Mouse (Mus musculus): ENCODE data around the gene Olfr95. TPM values are rescaled to one million over a fixed set of nuclear protein-coding genes. Genes with fewer than 3 reads are reported as not detected.

Gene Olfr95
- total RNA-seq, 2 experiments from 2014 or later, result not detected

Other genes starting within 250 kb of the Olfr95 start
- not detected for gene 2410137M14Rik, start 231.9 kb downstream of the Olfr95 start, total RNA-seq (2021)
- gene H2-M5, start 223.6 kb downstream of the Olfr95 start, total RNA-seq (2021), result 1 to 10 TPM in 1 of 2 experiments, under 1 TPM in 1; 1.00 to 1.1 TPM
- gene Zfp57, start 212.0 kb downstream of the Olfr95 start, total RNA-seq (2021), result 10 to 100 TPM; 15.9 to 18.1 TPM
- gene Mog, start 189.7 kb downstream of the Olfr95 start, total RNA-seq (2021), result 10 to 100 TPM; 67.6 to 72.6 TPM
- 100 to 1,000 TPM; 688 to 703 TPM for gene Gabbr1, start 167.2 kb downstream of the Olfr95 start, total RNA-seq (2021)
- gene Olfr90, start 124.6 kb downstream of the Olfr95 start, total RNA-seq (2021), result not detected
- gene Olfr91, start 114.8 kb downstream of the Olfr95 start, total RNA-seq (2021), result not detected
- not detected for gene Olfr92, start 93.0 kb downstream of the Olfr95 start, total RNA-seq (2021)
- not detected for gene Olfr93, start 51.6 kb downstream of the Olfr95 start, total RNA-seq (2021)
- not detected for gene Ubd, start 19.2 kb downstream of the Olfr95 start, total RNA-seq (2021)
- not detected for gene Olfr94, start 12.1 kb downstream of the Olfr95 start, total RNA-seq (2021)
- gene Olfr96, start 7.0 kb upstream of the Olfr95 start, total RNA-seq (2021), result not detected
- gene Olfr97, start 24.2 kb upstream of the Olfr95 start, total RNA-seq (2021), result not detected
- gene Olfr98, start 50.6 kb upstream of the Olfr95 start, total RNA-seq (2021), result not detected
- 1 to 10 TPM; 1.5 to 2.0 TPM for gene H2-M3, start 57.1 kb upstream of the Olfr95 start, total RNA-seq (2021)
- not detected for gene Olfr99, start 70.3 kb upstream of the Olfr95 start, total RNA-seq (2021)
- not detected for gene Olfr101, start 91.2 kb upstream of the Olfr95 start, total RNA-seq (2021)
- not detected for gene Olfr102, start 103.9 kb upstream of the Olfr95 start, total RNA-seq (2021)
- not detected for gene Olfr103, start 126.6 kb upstream of the Olfr95 start, total RNA-seq (2021)
- not detected for gene Olfr104-ps, start 146.5 kb upstream of the Olfr95 start, total RNA-seq (2021)
- gene Olfr105-ps, start 165.9 kb upstream of the Olfr95 start, total RNA-seq (2021), result not detected
- gene Olfr106-ps, start 177.3 kb upstream of the Olfr95 start, total RNA-seq (2021), result not detected
- not detected for gene Olfr107, start 186.1 kb upstream of the Olfr95 start, total RNA-seq (2021)
- not detected for gene Olfr108, start 232.4 kb upstream of the Olfr95 start, total RNA-seq (2021)
- not detected for gene Olfr109, start 245.8 kb upstream of the Olfr95 start, total RNA-seq (2021)

All from layer of hippocampus, postnatal 36 days (tissue).